Mouse (Mus musculus) cerebellum, adult 11 months (tissue): ENCODE measurements at regions not wholly inside any gene's neighbourhood (a gene's known extent, or its start where the extent isn't known, plus 50 kb on each side); places are given as distances from the start of the nearest gene placed in this dataset.
A peak's percentile ranks its signal among the peaks of the same experiment; 100 is the strongest.

ENCODE experiments used
- DNase-seq: peaks from one replicate; pipeline ENCODE4 v3.0.0; 2022

DNA sequence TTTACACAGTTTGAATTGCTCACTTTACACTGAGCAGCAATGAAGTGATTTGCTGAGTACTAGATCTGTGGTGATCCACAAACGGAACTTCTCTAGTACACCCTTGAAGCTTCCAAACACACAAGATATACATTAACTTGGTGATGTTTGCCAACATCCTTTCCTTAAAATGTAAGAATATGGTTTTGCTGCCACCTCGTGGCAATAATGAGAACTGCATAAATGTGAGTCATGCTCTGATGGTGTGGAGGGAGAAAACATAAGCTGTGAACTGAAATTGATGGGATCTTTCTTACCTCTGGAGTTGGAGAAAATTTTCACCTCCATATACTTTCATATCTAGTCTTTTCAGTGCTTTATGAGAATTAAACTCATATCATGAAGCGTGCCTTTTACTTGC is 51.6 kb downstream of the Bex3 start:
- DNase-seq: peak; percentile 36

DNA sequence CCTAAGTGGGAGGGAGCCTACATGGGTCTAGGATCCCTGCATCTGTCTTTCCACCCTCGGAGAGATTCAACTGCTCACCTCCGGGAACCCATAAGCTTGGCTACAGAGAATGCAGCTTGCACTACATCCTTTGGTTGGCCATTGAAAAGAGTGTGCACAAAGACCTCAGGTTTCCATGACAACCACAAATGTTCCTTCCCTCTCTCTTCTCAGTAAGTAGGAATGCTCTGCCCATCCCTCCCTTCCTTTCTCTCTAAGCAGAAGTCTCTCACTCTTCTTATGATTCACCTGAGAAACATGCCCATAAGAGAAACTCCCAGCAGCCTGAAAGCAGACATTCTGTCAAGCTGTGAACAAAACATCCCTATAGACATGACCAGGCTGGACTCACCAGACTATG is 95.8 kb downstream of the Bex3 start:
- no peak for DNase-seq
